Mouse (Mus musculus) limb, embryonic 13.5 days (tissue): ENCODE results near the gene Skint6. TPM values are rescaled to one million over a fixed set of nuclear protein-coding genes. Genes with fewer than 3 reads are reported as not detected.
"Not testable (repeated sequence)": the region's sequence is repeated elsewhere in the genome, so short reads cannot be mapped to it uniquely, and the experiment has no call there.

Source experiments
- ATAC-seq: fragments of 200-750 bp; cut with Nextera tagmentation; 2 replicates; pipeline ENCODE4 v1.8.0; 2017; ENCODE audit warnings: low read depth, moderate number of reproducible peaks, moderate TSS enrichment; ENCODE audit not compliant: low FRiP score
- H3K27ac ChIP-seq: fragments of 300-500 bp; sonication (generic); 2 replicates; pipeline ENCODE4 v1.5.1; 2015; ENCODE audit warnings: inconsistent platforms, mild to moderate bottlenecking, moderate library complexity
- H3K27me3 ChIP-seq: fragments of 300-500 bp; sonication (generic); 2 replicates; pipeline ENCODE4 v1.6.1; 2015; ENCODE audit warnings: mild to moderate bottlenecking, inconsistent platforms
- H3K36me3 ChIP-seq: fragments of 300-500 bp; sonication (generic); 2 replicates; pipeline ENCODE4 v1.6.1; 2015; ENCODE audit warnings: inconsistent platforms, mild to moderate bottlenecking, moderate library complexity
- H3K4me1 ChIP-seq: fragments of 300-500 bp; sonication (generic); 2 replicates; pipeline ENCODE4 v1.6.1; 2015; ENCODE audit warnings: inconsistent platforms
- H3K4me2 ChIP-seq: fragments of 300-500 bp; sonication (generic); replicated peaks from 2 replicates; pipeline ENCODE4 v1.6.1; 2015; ENCODE audit warnings: inconsistent platforms, mild to moderate bottlenecking, moderate library complexity
- H3K4me3 ChIP-seq: fragments of 300-500 bp; sonication (generic); 2 replicates; pipeline ENCODE4 v1.5.1; 2015; ENCODE audit warnings: moderate library complexity, mild to moderate bottlenecking, inconsistent platforms
- H3K9ac ChIP-seq: fragments of 300-500 bp; sonication (generic); 2 replicates; pipeline ENCODE4 v1.6.1; 2015; ENCODE audit warnings: mild to moderate bottlenecking, inconsistent platforms
- H3K9me3 ChIP-seq: fragments of 300-500 bp; sonication (generic); 2 replicates; pipeline ENCODE4 v1.6.1; 2016; ENCODE audit warnings: inconsistent platforms
- WGBS: fragments of 180-500 bp; shearing (Covaris S2); methylation state at CpG from one replicate; pipeline ENCODE4 v1.1.7; 2015; 5-methylcytosine and 5-hydroxymethylcytosine counted together
- polyA plus RNA-seq: library from polyadenylated mRNA; unstranded; fragments of >200 nt; fragmentation: Nextera tagmentation; extraction: Ambion mirVana; gene quantifications from 2 replicates; pipeline ENCODE4 v1.2.1, GENCODE M21; 2015

Gene Skint6
- polyA plus RNA-seq: not detected in 2 replicates

DNA sequence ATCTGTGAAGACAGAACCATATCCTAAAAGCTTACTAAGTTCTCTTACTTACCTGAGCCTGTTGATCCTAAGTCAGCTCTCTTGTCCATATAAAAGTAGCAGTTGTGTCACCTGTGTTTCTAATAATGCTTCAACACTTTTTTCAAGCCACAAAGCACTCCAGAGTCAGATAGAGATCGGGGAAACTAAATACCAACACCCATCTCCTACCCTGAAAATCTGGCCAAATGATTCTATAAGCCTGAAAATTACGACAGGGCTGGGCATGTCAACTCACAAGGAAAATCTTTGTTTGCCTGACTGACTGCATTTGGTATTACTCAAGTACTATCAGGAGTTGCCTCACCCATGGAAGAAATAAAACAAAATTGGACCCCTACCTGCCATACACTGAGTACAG, at the start of gene Skint6:
Skint6 (minus strand) TSS at position 101 of the 400 bp plus-strand sequence.
- peaks cover 12% of the 10 kb centered on the region; the same call in 1 of the 2 replicates for H3K9me3 ChIP-seq
- H3K27ac ChIP-seq: no peak within 1 kb of the TSS
- H3K4me1 ChIP-seq: no peaks in the 10 kb centered on the region
- WGBS: 65% methylated on average over 2 of the region's 2 CpGs
- no peak for ATAC-seq
- H3K4me2 ChIP-seq: no peak within 1 kb of the TSS
- H3K27me3 ChIP-seq: no peaks in the 10 kb centered on the region
- no peak within 1 kb of the TSS for H3K9ac ChIP-seq
- H3K36me3 ChIP-seq: no peaks in the 10 kb centered on the region
- no peak within 1 kb of the TSS for H3K4me3 ChIP-seq

DNA sequence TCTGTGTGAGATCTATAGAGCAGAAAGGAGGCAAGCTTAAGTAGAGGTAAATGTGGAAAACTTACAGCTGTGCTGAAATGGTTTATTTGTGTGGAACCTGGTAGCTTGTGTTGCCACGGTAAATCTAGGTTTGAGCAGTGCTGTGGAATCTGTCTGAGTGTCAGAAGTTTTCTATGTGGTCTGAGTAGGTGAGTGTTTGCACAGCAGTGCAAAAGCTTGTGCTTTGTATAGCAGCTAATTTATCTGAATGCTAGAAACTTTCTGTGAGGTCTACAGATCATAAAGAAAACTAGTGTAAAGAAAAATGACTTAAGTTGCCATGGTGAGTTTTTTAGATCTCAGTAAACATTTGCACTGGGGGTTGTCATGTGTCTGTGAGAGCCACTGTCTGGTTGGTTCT, 34.1 kb upstream of the Skint6 start:
- no peak overlapping the region for H3K27ac ChIP-seq
- H3K9ac ChIP-seq: no peak overlapping the region
- 84% methylated on average over 1 of the region's 1 CpGs for WGBS
- H3K9me3 ChIP-seq: peaks cover 34% of the 10 kb centered on the region
- no peak for ATAC-seq
- H3K36me3 ChIP-seq: no peaks in the 10 kb centered on the region
- no peak overlapping the region for H3K4me3 ChIP-seq
- H3K4me1 ChIP-seq: no peaks in the 10 kb centered on the region
- no peak overlapping the region for H3K4me2 ChIP-seq
- no peaks in the 10 kb centered on the region for H3K27me3 ChIP-seq

DNA sequence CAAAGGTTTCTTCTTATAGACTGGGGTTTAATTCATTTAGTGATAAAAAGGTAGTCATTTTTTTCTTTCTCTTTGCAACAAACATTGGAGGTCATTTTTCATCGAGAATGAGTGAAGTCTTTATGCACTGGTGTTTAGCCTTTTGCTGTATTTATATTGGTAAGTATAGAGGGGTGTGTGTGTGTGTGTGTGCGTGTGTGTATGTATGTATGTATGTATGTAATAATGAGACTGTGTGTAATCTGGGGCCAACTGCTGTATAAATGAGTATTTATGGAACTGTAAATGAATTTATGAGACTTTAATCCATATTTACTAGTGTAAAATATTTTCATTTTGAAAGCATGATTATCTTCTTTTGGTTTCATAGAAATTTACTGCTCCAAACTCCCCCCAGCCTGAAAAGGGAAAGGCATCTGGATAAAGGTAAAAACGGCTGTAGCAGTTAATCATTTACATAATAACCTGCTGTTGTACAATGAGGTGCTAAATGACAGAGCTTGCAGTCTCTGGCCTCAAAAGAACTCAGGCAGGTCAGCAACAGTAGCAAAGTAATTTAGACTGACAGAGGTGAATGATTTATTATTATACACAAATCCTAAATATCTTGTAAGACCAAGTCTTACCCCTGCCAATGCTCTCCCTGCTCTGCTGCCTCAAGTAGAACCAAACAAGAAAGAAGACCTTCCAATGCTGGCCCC, 15.2 kb upstream of the Skint6 start:
- WGBS: 61% methylated on average over 3 of the region's 3 CpGs

DNA sequence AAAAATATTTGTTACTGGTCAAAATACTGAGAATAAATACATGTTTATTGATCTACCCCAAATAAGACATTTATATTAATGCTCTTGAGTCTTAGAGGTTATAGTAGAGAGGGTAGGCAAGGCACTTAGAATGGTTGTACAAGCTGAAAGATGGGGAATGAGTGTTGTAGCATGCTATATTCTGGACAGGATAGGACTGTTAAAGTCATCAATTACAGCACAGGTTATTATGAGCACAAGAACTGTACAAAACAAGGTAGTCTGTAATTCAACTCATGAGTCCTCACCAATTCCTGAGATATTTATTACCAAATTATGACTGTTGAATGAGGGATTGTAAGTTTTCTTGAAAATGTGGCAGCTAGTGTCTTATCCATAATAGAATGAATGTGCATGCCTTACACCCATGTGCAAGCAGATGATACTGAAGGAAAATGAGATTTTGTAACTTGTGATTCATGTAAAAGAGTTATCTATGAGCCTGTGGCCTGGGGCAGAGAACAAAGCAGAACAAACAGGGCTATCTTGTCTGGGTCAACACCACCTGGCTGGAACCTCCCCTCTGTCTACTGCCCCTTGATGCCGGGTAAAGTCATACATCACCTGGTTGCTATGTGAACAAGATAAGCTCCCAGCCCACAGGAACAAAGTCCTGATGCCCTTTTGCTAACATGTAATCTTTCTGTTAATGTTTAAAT, 23.3 kb downstream of the Skint6 start:
- ATAC-seq: no peak
- H3K36me3 ChIP-seq: no peaks in the 10 kb centered on the region
- no peak overlapping the region for H3K9ac ChIP-seq
- no peaks in the 10 kb centered on the region for H3K27me3 ChIP-seq
- H3K27ac ChIP-seq: no peak overlapping the region
- H3K4me2 ChIP-seq: no peak overlapping the region
- no peak overlapping the region for H3K4me3 ChIP-seq
- peaks cover 10% of the 10 kb centered on the region for H3K9me3 ChIP-seq
- 97% methylated on average over 1 of the region's 1 CpGs for WGBS
- no peaks in the 10 kb centered on the region for H3K4me1 ChIP-seq

More for the DNA sequence above, 15.2 kb upstream of the Skint6 start:
- no peaks in the 10 kb centered on the region for H3K4me1 ChIP-seq
- no peak overlapping the region for H3K4me3 ChIP-seq
- no peak overlapping the region for H3K27ac ChIP-seq
- ATAC-seq: no peak
- peaks cover 3% of the 10 kb centered on the region for H3K9me3 ChIP-seq
- no peak overlapping the region for H3K4me2 ChIP-seq
- no peaks in the 10 kb centered on the region for H3K27me3 ChIP-seq
- no peak overlapping the region for H3K9ac ChIP-seq
- no peaks in the 10 kb centered on the region for H3K36me3 ChIP-seq

DNA sequence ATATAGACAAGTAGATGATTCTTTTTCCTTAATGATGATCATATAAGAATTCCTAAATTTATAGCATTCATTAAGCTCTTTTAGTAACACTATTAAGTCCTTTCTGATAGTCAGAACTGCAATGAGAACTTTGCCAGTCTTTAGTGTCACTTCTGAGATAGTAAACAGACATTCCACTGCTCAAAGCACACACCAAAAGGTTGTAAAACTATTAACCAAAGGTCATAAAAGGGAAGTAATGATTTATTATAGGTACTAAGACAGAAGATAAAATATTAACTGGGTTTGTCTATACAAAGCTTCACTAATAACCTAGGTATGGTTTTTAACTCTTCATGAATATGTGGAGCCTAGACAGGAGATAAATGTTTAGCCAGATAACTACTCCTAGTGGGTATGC, 41.0 kb downstream of the Skint6 start:
- H3K4me1 ChIP-seq: no peaks in the 10 kb centered on the region
- ATAC-seq: no peak
- peaks cover 22% of the 10 kb centered on the region for H3K9me3 ChIP-seq
- H3K4me2 ChIP-seq: no peak overlapping the region
- no peaks in the 10 kb centered on the region for H3K27me3 ChIP-seq
- no peaks in the 10 kb centered on the region for H3K36me3 ChIP-seq
- no peak overlapping the region for H3K27ac ChIP-seq
- no peak overlapping the region for H3K4me3 ChIP-seq
- no peak overlapping the region for H3K9ac ChIP-seq

DNA sequence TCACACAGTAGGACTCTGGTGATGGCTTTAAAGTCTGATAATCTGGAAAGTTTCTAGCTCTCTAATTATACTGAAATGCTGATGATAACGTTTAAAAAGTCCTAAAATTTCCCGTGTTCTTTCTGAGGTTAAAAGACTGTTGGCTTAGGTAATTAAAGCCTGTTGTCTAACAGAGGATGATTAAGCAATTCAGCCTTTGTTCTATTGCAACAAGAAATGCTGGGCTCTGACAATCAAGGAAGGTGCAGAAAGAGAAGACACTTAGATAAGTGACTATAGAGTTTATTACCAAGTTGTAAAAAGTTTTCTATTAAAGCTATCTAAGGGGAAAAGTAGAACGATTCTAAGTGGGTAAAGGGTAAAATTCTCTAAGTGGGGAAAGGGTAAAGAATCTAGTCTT, 219.2 kb downstream of the Skint6 start:
- Histone ChIP-seq H3K9ac (no peak overlapping the region), H3K4me3 (no peak overlapping the region), H3K4me2 (no peak overlapping the region), H3K36me3 (no peaks in the 10 kb centered on the region), H3K27ac (no peak overlapping the region), H3K27me3 (no peaks in the 10 kb centered on the region), H3K4me1 (no peaks in the 10 kb centered on the region), H3K9me3 (peaks cover 7% of the 10 kb centered on the region)
- 52% methylated on average over 3 of the region's 3 CpGs for WGBS
- ATAC-seq: no peak

DNA sequence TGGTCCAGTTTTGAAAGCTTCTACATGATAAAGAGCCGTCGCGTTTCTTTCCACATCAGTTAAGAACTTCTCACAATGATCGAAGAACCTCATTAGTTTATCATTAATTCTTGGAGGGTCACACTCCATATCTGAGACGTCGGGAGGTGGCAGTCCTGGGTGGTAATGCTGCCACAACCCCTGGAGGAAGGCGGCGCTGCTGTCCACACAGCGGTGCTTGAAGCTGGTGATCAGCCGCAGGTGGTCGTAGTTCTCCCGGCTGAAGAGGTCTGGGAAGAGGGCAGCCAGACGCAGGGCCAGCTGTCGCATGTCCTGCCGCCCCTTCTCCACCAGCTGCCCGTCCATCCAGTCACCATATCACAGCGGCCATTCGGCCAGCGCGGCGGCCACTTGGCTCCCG, 307.6 kb downstream of the Skint6 start:
- H3K27ac ChIP-seq, H3K4me2 ChIP-seq, H3K27me3 ChIP-seq, H3K4me1 ChIP-seq, ATAC-seq, H3K9ac ChIP-seq, H3K4me3 ChIP-seq, H3K36me3 ChIP-seq: not testable (repeated sequence)
- peaks cover 22% of the 10 kb centered on the region for H3K9me3 ChIP-seq
- WGBS: 32% methylated on average over 18 of the region's 22 CpGs

DNA sequence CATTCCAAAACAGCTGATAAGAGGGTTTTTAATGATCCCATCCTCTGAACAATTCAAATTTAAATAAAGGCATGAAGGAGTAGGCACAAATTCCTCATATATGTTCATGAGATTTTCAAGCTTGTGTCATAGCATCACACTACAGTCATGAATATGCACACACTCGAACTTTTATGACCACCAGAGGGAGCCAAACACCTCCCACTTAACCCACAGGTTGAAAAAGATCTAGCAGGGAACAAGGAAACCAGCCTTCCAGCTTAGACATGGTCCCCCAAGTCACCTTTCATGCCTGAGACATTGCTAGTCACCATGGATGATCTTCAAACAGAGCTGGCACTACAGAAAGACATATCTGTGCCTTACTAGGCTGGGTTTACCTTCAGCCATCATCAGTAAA, 496.1 kb downstream of the Skint6 start:
- H3K27ac ChIP-seq: no peak overlapping the region
- peaks cover 27% of the 10 kb centered on the region for H3K9me3 ChIP-seq
- no peaks in the 10 kb centered on the region for H3K36me3 ChIP-seq
- H3K4me1 ChIP-seq: no peaks in the 10 kb centered on the region
- 3% methylated on average over 1 of the region's 1 CpGs for whole genome bisulfite sequencing
- ATAC-seq: no peak
- H3K4me2 ChIP-seq: no peak overlapping the region
- H3K4me3 ChIP-seq: no peak overlapping the region
- H3K27me3 ChIP-seq: no peaks in the 10 kb centered on the region
- H3K9ac ChIP-seq: no peak overlapping the region

DNA sequence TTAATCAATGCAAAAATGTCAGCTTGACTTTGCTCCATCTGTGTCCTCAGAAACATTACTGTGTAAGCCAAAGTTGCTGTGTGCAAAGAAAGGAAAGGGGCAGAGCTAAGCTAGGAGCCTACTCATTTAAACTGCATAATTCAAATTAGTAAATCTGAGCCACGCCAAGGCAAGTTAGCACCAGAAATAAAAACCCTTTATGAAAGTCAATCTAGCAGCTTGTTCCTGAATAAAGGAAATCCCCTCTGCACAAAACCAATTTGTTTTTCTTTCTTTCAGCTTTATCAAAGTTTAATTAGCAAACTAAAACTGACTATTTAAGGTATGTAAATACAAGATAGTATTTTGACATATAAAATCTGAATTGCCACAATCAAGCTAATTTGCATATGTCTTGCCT, 512.0 kb downstream of the Skint6 start, which contains the start of gene Skint10:
Skint10 (minus strand) TSS at position 101 of the 400 bp plus-strand sequence.
- no peak within 1 kb of the TSS for H3K4me3 ChIP-seq
- no peak within 1 kb of the TSS for H3K4me2 ChIP-seq
- WGBS: 75% methylated on average over 1 of the region's 1 CpGs
- no peak for ATAC-seq
- H3K36me3 ChIP-seq: no peaks in the 10 kb centered on the region
- H3K9ac ChIP-seq: no peak within 1 kb of the TSS
- no peak within 1 kb of the TSS for H3K27ac ChIP-seq
- peaks cover 6% of the 10 kb centered on the region for H3K9me3 ChIP-seq
- H3K27me3 ChIP-seq: no peaks in the 10 kb centered on the region
- H3K4me1 ChIP-seq: no peaks in the 10 kb centered on the region
